Mouse (Mus musculus): ENCODE measurements at regions not wholly inside any gene's neighbourhood (a gene's known extent, or its start where the extent isn't known, plus 50 kb on each side); places are given as distances from the start of the nearest gene placed in this dataset.

DNA sequence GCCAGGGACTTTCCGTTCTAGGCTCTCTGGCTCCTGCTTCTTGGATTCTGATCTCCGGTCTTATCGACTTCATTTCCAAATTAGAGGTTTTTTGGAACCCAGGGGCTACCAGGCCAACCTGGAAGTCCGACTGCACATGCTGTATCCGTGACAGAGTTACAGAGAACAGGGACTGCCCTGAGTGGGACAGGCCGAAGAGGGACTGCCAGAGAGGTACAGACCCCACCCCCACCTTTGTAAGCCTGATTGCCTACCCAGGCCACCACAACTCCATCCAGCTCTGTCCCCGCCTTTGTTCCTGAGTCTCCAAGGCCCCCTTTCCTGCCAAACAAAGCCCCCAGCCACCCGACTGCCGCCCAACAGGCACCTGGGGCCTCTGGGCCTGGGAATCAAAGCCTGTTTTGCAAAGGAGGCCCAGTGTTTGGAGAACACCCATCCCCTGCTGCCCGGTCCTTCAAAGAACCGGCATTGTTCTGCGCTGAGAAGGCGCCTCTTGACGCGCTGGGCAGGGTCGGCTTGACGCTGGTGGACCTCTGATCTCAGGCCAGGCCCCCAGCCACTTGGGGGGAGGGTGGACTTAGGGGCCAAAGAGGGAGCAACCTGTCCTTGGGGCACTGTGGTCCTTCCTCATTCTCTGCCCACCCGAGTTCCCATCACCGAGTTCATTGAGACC is 64.4 kb upstream of the Slc2a1 start:
- Histone ChIP-seq H3K36me3 (no peaks in the 10 kb centered on the region), H3K4me2 (replicated peaks) (no peak overlapping the region), H3K27me3 (no peaks in the 10 kb centered on the region), H3K4me1 (peaks cover 8% of the 10 kb centered on the region; the same call in 1 of the 2 replicates), H3K4me3 (no peak overlapping the region), H3K9ac (replicated peaks) (no peak overlapping the region), H3K27ac (replicated peaks) (no peak overlapping the region), H3K9me3 (no peaks in the 10 kb centered on the region)
- 29% methylated on average over 19 of the region's 19 CpGs for WGBS
- ATAC-seq (ENCODE audit: low FRiP score, low read depth) = no peak

DNA sequence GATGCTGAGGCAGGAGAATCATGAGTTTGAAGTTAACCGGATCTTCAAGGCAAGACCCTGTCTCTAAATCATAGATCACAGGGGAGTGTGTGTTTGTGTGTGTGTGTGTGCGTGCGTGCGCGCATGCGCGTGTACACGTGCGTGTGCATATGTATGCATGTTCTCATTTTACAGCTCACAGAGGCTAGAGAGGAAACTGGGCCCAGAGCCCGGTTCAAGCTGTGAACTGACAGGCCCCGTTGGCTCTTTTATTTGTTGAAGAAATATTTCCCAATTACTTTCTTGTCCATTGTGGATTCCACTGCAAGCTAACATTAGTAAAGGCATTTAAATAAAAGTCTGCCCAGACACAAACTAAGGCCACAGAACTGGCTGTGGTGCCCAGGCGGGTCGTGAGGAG is 63.7 kb upstream of the Slc2a1 start:
- ATAC-seq (ENCODE audit: low FRiP score, low read depth) = no peak
- no peaks in the 10 kb centered on the region for H3K36me3 ChIP-seq
- H3K27ac ChIP-seq (replicated peaks) = no peak overlapping the region
- 91% methylated on average over 13 of the region's 13 CpGs for WGBS
- peaks cover 8% of the 10 kb centered on the region; the same call in 1 of the 2 replicates for H3K4me1 ChIP-seq
- no peak overlapping the region for H3K4me3 ChIP-seq
- no peak overlapping the region for H3K4me2 ChIP-seq (replicated peaks)
- no peak overlapping the region for H3K9ac ChIP-seq (replicated peaks)
- no peaks in the 10 kb centered on the region for H3K27me3 ChIP-seq
- H3K9me3 ChIP-seq = no peaks in the 10 kb centered on the region

DNA sequence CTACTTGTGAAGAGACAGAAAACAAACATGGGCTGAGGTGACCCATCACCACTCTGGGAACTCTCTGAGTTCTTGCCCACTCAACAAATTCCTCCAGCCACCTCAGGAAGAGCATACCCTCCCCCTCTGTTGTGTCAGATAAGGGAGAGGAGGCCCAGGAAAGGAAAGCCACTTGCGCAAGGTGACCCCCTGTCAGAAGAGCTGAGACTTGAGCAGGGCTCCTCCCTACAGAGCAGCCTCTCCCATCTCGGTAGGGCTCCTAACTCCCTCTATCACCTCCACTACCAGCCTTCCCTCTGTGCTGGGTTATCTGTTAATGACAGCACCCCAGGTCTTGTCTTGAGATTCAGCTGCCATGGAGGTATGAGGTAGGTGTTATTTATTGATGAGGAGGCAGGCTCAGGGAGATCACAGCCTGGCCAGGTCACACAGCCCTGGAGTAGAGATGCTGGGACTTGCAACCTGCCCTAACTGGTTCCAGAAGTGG is 57.6 kb upstream of the Slc2a1 start:
- no peak for ATAC-seq (ENCODE audit: low FRiP score, low read depth)
- H3K27me3 ChIP-seq = no peaks in the 10 kb centered on the region
- H3K4me3 ChIP-seq = no peak overlapping the region
- H3K27ac ChIP-seq (replicated peaks) = no peak overlapping the region
- 65% methylated on average over 2 of the region's 2 CpGs for WGBS
- no peak overlapping the region for H3K9ac ChIP-seq (replicated peaks)
- H3K9me3 ChIP-seq = no peaks in the 10 kb centered on the region
- no peaks in the 10 kb centered on the region for H3K36me3 ChIP-seq
- no peak overlapping the region for H3K4me2 ChIP-seq (replicated peaks)
- H3K4me1 ChIP-seq = no peaks in the 10 kb centered on the region

DNA sequence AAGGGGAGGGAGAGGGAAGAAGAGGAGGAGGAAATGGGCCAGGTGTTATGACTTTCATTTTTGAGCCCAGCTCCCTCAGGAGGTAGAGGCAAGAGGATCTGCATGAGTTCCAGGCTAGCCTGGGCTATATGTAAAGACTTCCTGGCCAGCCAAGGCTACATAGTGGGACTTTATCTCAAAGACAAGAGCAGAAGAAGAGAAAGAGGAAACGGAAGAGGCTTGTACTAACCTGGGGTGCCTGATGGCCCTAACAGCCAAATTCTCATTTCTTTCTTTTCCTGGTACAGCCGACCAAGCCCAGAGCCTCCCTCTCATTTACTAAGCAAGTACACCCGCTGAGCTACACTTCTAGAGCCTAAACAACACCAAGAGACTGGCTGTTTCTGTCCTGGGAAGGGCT is 56.0 kb upstream of the Slc2a1 start:
- Histone ChIP-seq H3K9ac (replicated peaks) (no peak overlapping the region), H3K9me3 (no peaks in the 10 kb centered on the region), H3K36me3 (no peaks in the 10 kb centered on the region), H3K4me2 (replicated peaks) (no peak overlapping the region), H3K27ac (replicated peaks) (no peak overlapping the region), H3K27me3 (no peaks in the 10 kb centered on the region), H3K4me1 (no peaks in the 10 kb centered on the region), H3K4me3 (no peak overlapping the region)
- 81% methylated on average over 3 of the region's 3 CpGs for WGBS
- ATAC-seq (ENCODE audit: low FRiP score, low read depth) = no peak

DNA sequence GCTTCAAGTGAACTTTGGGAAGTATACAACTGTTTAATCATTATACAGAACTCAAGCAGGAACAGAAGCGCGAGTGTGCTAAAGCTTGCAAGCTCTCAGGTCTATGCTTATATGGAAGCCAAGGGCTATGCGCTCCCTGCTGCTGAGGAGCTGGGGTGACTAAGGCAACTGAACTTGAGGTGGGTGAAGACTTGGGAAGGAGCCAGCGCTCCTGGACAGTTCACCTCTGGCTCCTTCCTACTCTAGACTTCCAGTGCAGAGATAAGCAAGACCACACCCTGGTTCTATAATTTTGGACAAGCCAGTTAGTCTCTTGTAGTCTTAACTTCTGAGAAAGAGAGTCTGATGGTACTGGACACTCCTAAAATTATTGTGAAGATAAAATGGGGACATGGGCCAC is 55.3 kb upstream of the Slc2a1 start:
- no peaks in the 10 kb centered on the region for H3K27me3 ChIP-seq
- no peak for ATAC-seq (ENCODE audit: low FRiP score, low read depth)
- H3K36me3 ChIP-seq = no peaks in the 10 kb centered on the region
- H3K4me2 ChIP-seq (replicated peaks) = no peak overlapping the region
- no peak overlapping the region for H3K4me3 ChIP-seq
- H3K27ac ChIP-seq (replicated peaks) = no peak overlapping the region
- H3K9me3 ChIP-seq = no peaks in the 10 kb centered on the region
- H3K9ac ChIP-seq (replicated peaks) = no peak overlapping the region
- 93% methylated on average over 4 of the region's 4 CpGs for WGBS
- no peaks in the 10 kb centered on the region for H3K4me1 ChIP-seq

DNA sequence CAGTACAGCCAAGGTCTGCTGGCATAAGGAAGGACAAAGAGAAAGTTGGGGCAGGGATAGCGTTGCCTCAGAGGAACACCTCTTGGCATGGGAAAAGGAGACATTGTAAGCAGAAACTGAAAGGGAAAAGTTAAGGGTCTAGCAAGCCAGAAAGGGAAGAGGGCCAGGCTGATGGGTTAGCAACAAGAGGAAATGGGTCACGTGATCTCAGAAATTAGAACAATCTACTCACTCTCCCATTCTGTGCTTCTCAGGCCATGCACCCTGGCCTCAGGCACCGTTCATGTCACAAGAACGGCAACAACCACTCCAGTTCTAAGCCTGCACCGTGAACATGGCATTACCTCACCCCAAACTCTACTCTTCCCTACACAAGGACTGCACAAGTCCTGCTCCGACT is 54.8 kb upstream of the Slc2a1 start:
- no peaks in the 10 kb centered on the region for H3K9me3 ChIP-seq
- ATAC-seq (ENCODE audit: low FRiP score, low read depth) = no peak
- H3K27ac ChIP-seq (replicated peaks) = no peak overlapping the region
- WGBS = 88% methylated on average over 6 of the region's 6 CpGs
- H3K9ac ChIP-seq (replicated peaks) = no peak overlapping the region
- H3K27me3 ChIP-seq = no peaks in the 10 kb centered on the region
- no peak overlapping the region for H3K4me3 ChIP-seq
- no peaks in the 10 kb centered on the region for H3K4me1 ChIP-seq
- H3K36me3 ChIP-seq = no peaks in the 10 kb centered on the region
- H3K4me2 ChIP-seq (replicated peaks) = no peak overlapping the region

DNA sequence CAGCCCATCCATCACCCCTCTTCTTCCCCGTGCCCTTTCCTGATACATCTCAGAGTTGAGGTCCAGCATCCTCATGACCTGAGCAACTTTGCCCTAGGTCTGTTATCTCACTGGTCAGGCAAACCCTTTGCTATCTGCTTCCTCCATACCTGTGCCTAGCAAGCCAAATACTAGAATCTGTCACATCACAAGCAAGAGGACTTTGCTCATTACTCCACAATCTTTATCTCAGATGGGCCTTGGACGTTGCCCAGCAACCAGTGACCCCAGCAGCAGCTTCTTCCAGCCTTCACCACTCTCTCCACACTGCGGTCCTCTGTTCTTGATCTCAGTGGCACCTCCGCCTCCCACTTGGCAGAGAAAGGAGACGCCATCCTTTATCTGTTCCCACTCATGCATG is 54.4 kb upstream of the Slc2a1 start:
- no peak overlapping the region for H3K27ac ChIP-seq (replicated peaks)
- H3K9ac ChIP-seq (replicated peaks) = no peak overlapping the region
- no peaks in the 10 kb centered on the region for H3K4me1 ChIP-seq
- no peaks in the 10 kb centered on the region for H3K27me3 ChIP-seq
- no peaks in the 10 kb centered on the region for H3K9me3 ChIP-seq
- no peak overlapping the region for H3K4me2 ChIP-seq (replicated peaks)
- H3K36me3 ChIP-seq = no peaks in the 10 kb centered on the region
- WGBS = 77% methylated on average over 5 of the region's 5 CpGs
- ATAC-seq (ENCODE audit: low FRiP score, low read depth) = no peak
- no peak overlapping the region for H3K4me3 ChIP-seq

DNA sequence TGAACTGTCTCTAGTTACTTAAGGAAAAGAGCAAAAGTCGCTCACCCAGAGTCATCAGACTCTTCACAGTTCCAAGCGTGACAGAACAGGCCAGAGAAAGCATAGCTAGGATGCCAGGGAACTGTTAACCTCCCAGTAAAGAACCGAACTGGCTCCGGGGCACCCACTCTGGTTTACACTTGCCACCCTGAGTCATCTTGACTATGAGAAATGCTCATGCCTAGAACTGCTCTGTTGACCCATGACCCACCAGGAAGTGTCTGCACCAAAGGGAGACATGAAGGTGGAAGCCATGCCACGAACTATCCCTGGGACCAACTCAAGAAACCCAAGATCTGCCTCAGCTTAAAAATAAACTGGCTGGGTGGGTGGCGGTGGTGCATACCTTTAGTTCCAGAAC is 51.3 kb upstream of the Slc2a1 start:
- Histone ChIP-seq H3K27me3 (no peaks in the 10 kb centered on the region), H3K4me1 (no peaks in the 10 kb centered on the region), H3K4me3 (no peak overlapping the region), H3K27ac (replicated peaks) (no peak overlapping the region), H3K9ac (replicated peaks) (no peak overlapping the region), H3K36me3 (no peaks in the 10 kb centered on the region), H3K9me3 (no peaks in the 10 kb centered on the region), H3K4me2 (replicated peaks) (no peak overlapping the region)
- whole genome bisulfite sequencing = 91% methylated on average over 6 of the region's 6 CpGs
- no peak for ATAC-seq (ENCODE audit: low FRiP score, low read depth)

DNA sequence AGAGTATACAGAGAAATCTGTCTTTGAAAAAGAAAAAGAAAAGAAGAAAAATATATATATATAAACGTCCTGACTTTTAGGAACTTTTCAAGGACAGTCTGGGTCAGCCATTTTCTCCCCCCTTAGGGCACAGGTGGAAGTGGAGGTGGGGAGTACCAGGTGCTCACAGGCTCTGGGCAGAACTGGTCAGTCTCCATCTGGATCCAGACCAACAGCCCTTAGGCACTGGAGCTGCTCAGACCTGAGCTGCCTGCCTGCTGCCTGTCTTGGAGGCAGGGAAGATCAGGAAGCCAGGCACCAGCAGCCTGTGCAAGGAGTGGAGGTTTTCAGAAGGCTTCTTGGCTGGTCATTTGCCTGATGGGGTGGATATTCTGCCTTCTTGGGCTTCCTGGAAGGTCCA is 50.7 kb upstream of the Slc2a1 start:
- H3K27me3 ChIP-seq = no peaks in the 10 kb centered on the region
- H3K4me2 ChIP-seq (replicated peaks) = no peak overlapping the region
- H3K27ac ChIP-seq (replicated peaks) = no peak overlapping the region
- no peak for ATAC-seq (ENCODE audit: low FRiP score, low read depth)
- H3K4me1 ChIP-seq = no peaks in the 10 kb centered on the region
- H3K9me3 ChIP-seq = no peaks in the 10 kb centered on the region
- WGBS = 68% methylated on average over 1 of the region's 1 CpGs
- no peaks in the 10 kb centered on the region for H3K36me3 ChIP-seq
- H3K4me3 ChIP-seq = no peak overlapping the region
- no peak overlapping the region for H3K9ac ChIP-seq (replicated peaks)

Data from midbrain, embryonic 12.5 days (tissue).